Mouse (Mus musculus) bone marrow, adult 2 months (tissue): ENCODE data around the gene Chrna7.

Experiments
- CTCF ChIP-seq: fragments of 200-500 bp; IDR thresholded peaks from 2 replicates; pipeline ENCODE4 v1.5.1; 2011; ENCODE audit warnings: low read length, control low read depth; ENCODE audit not compliant: control insufficient read depth, insufficient read depth
- POLR2A ChIP-seq: fragments of 200-500 bp; IDR thresholded peaks from 2 replicates; pipeline ENCODE4 v1.6.1; 2011; ENCODE audit warnings: low read depth, mild to moderate bottlenecking, control low read depth, low read length, borderline replicate concordance; ENCODE audit not compliant: control insufficient read depth

GRCm38 (mm10) chr7:63060996-63061395, 151.4 kb downstream of the Chrna7 start:
- TF ChIP-seq CTCF (no peak), POLR2A (no peak)
